Mouse (Mus musculus) right cerebral cortex, adult 18-20 months (tissue): ENCODE measurements around the gene Spred3.
"Not testable (repeated sequence)": the region's sequence is repeated elsewhere in the genome, so short reads cannot be mapped to it uniquely, and the experiment has no call there.

ENCODE experiments used
- DNase-seq: peaks from one replicate; pipeline ENCODE4 v3.0.0; 2022; ENCODE audit warnings: mixed read lengths

The Spred3 gene

DNA sequence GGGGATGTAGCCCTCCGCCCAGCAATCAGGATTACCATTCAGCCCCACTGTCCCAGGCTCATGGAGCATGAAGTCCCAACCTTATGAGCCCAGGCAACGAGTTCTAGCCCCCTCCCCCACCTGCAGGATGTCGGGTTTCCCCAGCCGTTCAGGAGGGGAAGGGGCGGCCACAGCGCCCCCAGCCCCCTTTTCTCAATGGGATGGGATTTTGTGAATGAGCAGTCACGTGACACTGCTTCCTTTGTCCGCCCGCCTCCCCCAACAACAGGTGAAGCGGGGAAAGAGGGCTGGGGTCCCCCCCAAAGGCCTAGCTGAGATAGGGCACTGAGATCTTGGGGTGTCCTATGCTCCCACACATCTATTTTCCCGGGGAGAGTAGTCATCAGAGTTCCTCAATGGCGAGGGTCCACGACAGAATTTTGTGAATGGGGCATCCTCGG is 1.4 kb downstream of the Spred3 start:
- DNase-seq = peak; percentile 32

DNA sequence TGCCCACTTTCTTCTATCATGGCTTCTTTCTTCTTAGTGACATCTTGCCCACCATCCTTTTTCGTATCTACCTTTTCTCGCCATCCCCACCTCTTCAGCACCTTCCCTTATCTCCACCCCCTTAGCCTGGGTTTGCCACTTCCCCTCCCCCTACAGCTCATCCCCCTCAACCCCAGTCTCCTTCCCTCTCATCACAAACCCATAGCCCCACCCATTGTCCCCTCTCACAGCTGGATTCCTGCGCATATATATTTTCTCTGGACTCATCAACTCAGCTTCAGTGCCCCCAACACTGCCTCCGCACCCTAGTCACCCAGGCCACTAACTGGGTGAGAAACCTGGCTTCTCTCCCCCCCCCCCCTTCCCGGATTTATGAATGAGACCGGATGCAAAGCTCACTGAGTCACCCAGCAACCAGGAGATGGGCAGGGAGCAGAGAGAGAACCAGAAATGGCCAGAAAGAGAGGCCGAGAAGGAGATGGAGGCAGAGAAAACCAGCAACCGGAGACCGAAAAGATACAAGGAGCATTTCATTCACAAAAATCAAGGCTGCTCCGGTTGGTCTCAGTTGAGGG is 2.0 kb downstream of the Spred3 start:
- no peak for DNase-seq

DNA sequence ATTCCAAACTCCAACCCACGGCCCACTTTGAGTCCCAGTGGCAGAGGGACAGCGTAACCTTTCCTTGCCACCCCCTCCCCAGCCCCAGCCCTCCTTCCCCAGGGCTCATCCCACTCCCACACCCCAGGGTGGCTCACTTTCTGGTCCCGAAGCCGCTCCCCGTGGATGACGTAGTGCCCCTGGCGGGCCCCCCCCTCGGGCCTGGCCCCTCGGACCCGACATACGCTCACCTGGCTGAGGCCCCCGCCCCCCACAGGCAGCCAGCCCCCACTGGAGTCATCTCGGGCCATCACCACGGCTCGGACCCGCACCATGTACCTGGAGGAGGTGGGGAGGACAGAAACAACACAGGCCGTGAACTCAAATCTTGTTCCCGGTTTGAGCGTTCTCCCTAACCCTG is 2.6 kb downstream of the Spred3 start:
- no peak for DNase-seq

DNA sequence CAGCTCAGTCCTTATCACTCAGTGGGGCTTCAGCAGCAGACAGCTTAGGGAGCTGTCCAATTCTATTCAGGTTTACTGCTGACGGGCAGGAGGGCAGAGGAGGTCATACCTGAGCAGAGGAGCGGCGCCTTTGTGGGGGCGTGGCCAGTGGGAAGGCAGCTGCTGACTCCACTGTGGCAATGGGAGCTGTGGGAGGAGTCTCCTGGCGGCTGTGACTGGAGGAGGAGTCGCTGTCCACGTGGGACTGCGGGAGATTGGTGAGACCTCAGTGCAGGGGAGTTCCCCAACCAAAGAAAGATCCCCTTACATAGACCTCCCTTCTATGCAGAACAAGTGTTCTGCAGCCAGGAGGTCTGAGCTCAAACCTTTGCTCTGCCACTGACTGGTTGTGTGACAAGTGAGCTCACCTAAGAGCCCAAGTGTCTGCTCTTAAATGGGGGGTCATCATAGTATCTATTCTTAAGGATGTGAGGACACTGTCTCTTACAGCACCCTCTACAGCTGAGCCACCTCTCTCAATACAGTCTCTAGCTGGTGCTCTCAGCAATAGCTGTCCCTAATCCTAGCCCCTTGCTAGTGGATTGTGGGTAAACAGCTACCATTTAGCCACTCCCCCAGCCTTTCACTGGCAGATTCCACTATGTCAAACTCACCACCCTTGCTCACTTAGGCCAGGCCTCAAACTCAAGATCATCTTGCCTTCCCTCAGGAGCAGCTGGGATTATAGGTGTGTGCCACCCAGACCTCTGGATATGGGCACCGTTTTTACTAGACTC is 7.3 kb downstream of the Spred3 start:
- no peak for DNase-seq

DNA sequence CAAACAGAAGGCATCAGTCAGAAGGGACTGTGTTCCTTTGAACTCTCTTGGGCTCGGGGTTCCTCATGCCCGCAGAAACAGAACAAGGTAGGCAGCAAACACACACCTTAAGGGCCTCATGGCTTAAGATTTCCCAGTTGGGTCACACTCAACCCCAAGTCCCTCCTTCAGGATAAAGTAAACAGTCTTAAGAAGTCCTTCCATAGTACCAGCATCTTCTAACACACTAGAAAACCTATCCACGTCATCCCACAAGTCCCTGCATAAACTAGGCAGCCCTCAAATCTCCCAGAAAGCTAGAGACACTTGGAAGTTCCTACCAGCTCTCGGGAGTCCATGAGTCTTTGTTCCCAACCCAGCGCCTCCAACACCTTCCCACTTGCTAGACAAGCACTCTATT is 7.9 kb downstream of the Spred3 start:
- no peak for DNase-seq

DNA sequence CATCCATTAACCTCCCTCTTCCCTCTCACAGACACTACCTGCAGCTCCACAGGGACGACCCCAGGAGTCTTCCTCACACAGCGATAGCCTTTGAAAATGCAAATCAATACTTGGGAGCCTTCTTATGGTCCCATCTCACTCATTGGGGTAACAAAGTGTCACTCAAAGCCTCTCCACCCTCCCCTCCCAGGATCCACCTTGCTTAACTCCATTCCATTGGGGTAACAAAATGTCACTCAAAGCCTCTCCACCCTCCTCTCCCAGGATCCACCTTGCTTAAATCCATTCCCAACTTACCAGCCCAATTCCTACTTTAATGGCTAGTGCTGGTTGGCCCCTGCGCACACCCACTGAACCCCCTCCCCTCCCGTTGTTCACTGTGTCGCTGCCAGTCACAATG is 11.9 kb downstream of the Spred3 start:
- DNase-seq = no peak

DNA sequence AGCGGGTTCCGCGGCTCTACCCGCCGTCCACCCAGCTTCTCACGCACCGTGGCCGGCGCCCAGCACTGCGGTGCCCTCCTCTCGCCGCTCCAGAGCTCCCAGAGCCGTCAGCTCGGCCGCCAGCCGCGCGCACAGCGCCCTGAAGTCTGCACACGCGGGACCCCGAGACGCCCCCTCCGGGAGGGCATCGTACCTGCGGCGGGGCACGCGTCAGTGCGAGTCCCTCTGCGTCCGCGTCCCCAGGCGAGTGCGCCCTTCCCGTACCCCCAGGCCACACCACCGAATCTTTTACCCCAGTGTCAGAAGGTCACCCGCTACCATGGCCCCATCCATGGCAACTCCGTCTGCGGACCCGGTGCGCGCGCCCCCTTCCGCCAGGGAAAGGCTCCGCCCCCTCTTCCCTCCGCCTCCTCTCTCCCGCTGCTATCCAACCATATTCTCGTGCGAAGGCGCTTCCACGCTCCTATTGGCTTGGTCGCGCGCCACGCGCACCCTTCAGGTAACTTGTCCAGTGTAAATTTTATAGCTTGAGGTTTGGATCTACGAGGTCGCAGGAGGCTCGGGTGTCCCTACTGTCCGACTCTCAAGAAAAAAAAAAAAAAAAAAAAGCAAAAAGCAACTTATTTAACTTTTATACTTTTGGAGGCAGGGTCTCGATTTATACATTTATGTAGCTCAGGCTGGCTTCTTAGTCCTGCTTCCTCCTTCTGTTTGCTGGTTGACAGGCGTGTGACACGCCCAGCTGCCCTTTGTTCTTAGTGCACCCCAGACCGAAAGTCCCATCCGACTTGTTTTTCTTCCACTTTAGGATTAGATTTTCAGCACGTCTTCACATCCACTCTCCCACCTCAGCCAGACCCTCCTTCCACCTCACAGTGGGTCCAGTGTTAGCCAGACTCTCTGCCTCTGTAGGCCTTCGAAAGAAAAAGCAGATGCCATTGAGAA is 14.1 kb downstream of the Spred3 start, which contains the start of gene Fam98c:
Gene Fam98c (minus strand): TSS at position 397 of the 945 bp plus-strand sequence.
- peak; percentile 92 for DNase-seq

DNA sequence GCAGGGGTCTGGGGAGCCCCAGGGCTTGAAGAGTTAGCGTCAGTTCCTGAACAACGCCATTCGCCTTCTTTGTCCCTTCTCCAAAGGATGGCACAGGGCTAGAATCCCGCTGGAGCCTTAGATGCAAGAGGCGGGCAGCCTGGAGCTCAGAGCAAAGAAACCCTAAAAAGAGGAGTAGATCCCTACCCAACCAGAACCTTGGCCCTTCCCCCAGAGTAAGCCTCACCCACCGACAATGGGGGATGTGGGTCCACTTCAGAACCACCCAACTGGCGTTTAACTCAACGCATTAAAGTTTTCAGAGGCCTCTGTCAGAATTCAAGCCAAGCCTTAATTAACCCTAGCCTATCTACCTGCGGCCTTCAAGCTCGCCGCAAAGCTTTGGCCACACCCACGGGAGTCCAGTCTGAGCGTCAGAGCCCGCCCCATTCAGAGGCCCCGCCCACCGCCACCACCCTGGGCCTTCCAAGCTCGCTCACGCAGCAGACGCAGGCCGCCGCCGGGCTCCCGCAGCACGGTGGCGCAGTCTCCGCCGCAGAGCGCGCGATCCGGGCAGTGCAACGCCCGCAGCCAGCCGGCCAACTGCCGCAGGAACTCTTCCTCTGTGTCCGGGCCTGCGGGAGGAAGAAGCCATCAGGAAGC is 14.9 kb downstream of the Spred3 start:
- peak; percentile 94 for DNase-seq

DNA sequence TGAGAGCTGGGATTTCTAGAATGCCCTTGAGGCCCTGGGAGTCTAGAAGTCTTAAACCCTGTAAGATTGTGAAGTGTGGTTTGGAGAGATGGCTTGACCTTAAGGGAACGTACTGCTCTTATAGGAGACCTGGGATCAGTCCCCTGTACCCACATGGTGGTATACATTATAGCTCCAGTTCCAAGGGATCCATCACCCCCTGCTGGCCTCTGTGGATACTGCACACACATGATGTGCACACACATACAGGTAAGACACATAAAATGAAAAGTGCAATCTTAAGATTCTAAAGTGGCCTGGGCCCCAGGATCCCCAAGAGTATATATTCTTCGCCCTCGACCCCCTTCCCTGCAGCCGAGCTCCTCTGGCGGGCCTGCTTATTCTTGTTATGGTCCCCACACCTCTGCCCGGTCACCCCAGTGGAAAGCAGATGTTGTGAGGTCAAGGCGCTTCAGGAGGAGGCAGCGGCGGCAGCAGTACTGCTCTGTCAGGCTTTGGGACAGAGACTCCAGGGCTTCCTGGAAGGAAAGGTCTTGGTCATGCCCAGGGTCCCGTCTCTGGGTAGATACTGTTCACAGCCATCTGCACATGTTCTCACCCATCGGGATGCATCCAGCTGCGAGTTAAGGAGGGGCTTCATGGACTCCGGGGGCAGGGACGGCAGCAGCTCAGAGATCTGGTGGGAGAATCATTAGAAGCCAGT is 16.0 kb downstream of the Spred3 start:
- no peak for DNase-seq

DNA sequence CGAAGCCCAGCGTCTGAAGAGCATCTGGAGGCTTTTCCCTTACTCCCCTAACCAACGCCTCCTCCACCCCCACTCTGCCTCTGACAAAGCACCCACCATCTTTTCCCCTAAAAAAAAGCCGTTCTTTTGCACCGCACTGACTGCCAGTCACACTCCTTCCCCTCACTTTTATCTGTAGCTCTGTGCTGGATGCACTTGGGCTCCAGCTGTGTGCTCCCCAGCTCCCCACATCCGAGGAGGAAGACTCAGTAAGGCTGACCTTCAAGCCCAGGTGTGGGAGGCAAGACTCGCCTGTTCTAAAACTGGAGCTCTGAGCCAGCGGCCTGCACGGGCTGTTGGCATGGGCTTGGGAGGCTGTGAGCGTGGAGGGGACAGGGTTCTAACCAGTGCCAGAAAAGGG is 18.7 kb downstream of the Spred3 start:
- no peak for DNase-seq

DNA sequence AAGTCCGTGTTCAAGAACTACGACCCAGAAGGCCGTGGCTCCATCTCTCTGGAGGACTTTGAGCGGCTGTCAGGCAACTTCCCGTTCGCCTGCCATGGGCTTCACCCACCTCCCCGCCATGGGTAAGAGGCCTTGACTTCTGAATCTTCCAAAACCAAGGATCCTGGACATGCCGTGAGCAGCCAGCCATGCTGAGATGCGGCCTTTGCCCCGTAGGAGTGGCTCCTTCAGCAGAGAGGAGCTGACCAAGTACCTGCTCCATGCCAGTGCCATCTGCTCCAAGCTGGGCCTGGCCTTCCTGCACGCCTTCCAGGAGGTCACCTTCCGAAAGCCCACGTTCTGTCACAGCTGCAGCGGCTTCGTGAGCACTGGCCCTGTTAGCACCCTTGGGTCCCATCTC is 21.4 kb downstream of the Spred3 start:
- no peak for DNase-seq

DNA sequence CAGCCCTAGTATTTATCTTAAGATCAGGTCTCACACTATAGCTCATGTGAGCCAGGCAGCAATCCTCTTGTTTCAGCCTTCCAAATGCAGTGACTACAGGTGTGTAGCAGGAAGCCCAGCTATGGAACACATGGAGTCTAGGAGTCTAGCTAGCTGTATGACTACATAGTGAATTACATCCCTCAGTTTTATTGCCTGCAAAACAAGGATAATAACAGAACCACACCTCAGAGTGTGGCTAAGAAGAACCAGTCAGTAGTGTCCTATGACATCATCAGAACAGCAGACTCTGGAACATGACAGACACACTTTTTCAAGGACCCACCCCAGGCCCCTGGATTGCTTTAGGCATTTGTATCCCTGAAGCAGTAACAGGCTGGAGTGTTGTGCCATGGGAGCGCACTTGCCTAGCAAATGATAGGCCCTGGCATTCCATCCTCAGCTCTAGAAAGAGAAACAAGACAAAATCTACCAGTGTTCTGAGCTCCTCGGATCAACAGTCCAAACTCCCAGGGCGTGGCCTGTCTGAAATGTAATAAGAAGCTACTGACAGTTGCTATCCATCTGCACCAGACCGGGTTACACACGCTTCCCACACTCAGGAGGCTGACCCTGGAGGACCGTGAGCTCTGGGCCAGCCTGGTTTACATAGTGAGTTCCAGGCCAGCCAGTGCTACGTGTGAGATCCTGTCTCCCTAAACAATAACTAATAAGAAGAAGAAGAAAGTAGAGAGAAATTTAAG is 23.4 kb downstream of the Spred3 start:
- no peak for DNase-seq

DNA sequence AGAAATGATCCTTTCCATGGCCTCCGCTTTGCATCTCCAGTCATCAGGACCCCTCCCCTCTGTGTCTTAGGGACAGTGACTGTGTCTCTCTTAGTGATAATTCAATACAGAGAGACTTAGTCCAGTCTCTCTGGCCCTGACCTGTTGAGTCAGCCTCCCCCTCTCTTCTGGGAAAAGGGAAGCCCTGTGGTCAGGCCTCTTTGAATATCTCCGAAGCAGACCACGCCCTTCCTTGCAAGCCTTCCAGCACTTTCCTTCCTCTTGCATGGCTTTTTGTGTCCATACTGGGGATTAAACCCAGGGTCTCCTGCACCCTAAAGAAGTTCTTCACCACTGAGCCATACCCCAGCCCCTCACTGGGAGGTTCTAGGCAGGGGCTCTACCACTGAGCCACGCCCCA is 26.2 kb downstream of the Spred3 start:
- no peak for DNase-seq

DNA sequence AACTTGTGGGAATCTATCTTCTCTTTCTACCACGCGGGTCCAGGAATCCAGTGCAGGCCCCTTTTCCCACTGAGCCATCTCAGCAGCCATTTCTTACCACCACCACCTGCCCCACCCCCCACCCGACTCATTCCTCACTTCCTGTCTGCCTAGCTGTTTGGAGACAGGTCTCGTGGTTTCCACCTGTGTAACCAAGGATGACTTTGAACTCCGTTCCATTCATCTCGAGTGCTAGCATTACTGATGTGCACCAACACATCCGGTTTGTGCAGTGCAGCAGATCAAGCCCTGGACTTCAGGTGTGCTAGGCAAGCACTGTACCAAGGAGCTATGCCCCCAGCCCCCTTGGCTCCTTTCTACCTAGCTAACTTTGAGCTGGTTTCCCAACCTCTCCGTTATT is 28.8 kb downstream of the Spred3 start:
- DNase-seq = no peak

DNA sequence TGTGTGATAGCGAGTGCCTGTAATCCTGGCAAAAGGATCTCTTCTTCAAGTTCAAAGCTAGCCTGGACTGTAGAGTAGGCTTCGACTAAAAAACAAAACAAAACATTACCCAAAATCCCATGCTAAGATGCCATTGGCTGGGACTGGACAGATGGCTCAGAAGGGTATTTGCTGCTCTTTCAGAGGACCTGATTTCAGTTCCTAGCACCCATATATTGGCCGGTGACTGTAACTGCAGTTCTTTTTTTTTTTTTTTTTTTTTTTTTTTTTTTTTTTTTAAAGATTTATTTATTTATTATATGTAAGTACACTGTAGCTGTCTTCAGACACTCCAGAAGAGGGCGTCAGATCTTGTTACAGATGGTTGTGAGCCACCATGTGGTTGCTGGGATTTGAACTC is 31.0 kb downstream of the Spred3 start:
- not testable (repeated sequence) for DNase-seq

DNA sequence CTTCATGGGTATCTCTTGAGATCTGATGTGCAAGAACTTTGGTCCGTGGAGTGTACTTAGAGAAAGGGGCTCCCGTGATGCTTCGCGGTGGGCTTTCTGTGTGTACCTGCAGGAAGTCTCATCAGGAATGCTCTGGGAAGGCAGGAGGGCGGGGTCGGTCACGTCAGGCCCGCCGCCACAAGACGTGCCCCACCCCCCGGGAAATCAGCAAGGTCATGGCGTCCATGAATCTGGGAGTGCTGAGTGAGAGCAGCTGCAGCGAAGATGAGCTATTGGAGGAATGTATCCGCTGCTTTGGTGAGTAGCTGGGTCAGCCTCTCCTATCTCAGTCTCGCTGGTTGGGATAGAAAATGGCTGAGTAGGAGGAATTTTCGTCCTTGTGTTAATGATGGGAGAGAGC is 32.8 kb downstream of the Spred3 start:
- no peak for DNase-seq

DNA sequence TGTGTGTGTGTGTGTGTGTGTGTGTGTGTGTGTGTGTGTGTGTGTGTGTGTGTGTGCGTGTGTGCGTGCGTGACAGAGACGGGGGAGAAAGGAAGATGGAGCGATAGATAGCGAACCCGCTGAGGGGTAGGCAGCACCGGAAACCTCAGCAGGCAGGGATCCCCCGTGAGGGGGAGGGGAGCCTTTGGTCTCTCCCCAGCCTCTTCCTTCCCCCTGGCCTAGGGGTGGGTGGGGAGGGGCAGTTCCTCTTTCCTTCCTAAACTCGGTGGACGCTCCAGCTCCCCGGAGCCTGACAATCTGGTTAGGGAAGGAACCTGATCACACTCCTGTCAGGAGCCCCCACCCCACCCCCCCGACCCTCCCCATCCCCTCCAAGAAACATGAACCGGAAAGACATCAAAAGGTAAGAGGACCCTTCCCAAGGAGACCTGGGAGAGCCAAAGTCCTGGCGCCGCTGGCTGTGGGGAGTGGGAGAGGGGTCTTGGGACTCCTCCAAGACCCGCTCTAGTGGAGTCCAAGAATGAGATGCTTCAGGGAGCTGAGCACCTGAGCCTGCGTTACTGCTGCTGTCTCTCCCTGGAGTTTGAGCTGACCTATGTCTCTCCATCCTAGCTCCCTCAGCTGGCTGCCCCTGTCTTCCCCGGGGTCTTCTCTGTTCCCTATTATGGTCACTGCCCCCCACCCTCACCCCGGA is 35.4 kb downstream of the Spred3 start, which contains the start of gene Rasgrp4:
Gene Rasgrp4 (plus strand): TSS at position 159 of the 694 bp plus-strand sequence.
- DNase-seq = no peak

DNA sequence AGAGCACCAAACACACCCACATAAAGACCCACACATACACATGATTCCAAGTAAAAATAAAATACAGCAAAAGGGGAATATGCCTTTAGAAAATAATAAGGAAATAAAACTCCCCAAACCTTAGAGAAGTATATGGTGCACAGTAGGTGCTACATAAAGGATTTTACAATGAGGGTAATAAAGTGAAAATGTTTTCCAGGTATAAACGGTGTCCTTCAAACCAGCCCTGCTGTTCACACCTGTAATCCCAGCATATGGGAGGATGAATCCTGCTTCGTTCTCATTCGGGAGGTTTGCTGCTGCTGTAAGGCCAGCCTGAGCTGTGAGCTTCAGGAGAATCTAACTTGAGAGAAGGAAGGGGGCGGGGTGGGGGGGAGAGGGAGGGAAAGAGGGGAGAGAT is 36.0 kb downstream of the Spred3 start:
- DNase-seq = no peak

DNA sequence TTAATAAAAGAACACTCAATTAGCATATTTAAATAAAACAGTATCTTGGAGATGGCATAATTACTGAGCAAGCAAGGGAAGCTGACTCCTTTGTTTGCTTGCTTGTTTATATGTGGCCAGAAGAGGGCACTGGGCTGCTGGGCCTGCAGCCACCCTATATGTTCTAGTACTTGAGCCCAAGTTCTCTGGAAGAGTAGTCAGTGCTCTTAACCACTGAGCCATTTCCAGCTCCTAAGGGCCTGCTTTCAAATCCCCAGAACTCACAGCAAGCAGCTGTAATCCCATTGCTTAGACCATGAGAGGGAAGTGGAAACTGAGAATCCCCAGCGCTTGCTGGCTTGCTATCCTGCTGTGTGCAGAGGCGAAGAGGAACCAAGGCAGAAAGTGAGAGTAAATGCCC is 41.5 kb downstream of the Spred3 start:
- DNase-seq = no peak

DNA sequence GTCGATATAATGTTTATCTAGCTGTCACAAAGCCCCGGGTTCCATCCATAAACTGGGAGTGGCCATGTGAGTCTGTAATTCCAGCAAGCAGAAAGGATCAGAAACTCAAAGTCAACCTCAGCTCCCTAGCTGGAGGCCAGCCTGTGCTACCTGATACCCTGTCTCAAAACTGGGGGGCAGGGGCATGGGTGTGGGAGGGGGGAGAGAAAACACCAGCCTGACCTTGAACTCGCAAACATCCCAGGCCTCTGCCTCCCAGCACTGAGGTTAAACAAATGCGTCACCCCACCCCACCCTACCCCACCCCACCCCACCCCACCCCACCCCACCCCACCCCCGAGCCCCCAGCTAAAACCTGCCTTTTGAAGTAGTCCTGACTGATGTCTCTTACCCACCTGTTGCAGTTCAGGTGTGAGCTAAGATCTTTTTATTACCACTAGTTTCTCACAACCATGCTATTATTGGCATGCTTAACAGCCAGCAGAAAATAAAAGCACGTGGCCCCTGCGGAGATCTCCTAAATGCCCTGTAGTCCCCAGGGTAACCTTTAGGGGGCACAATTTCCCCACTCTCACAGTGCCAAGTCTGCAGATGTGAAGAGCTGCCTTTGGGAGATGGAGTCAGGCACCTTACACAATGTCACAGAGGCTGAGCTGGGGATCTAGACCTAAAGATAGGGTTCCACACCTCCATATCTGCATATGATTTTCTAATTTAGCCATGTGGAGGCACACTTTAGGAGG is 43.9 kb downstream of the Spred3 start:
- peak; percentile 29 for DNase-seq
